Mouse (Mus musculus) liver, embryonic 15.5 days (tissue): ENCODE results near the gene Gripap1. TPM values are rescaled to one million over a fixed set of nuclear protein-coding genes. Genes with fewer than 3 reads are reported as not detected.
"Not testable (repeated sequence)": the region's sequence is repeated elsewhere in the genome, so short reads cannot be mapped to it uniquely, and the experiment has no call there.

Source experiments
- ATAC-seq: fragments of 200-750 bp; cut with Nextera tagmentation; 2 replicates; pipeline ENCODE4 v1.8.0; 2017; ENCODE audit warnings: moderate number of reproducible peaks, mild to moderate bottlenecking, moderate library complexity; ENCODE audit not compliant: insufficient read depth
- H3K27ac ChIP-seq: fragments of 300-500 bp; sonication (generic); replicated peaks from 2 replicates; pipeline ENCODE4 v1.5.1; 2015; ENCODE audit warnings: mild to moderate bottlenecking, inconsistent platforms
- H3K27me3 ChIP-seq: fragments of 300-500 bp; sonication (generic); 2 replicates; pipeline ENCODE4 v1.6.1; 2015; ENCODE audit warnings: mild to moderate bottlenecking, inconsistent platforms
- H3K36me3 ChIP-seq: fragments of 300-500 bp; sonication (generic); replicated peaks from 2 replicates; pipeline ENCODE4 v1.6.1; 2015; ENCODE audit warnings: moderate library complexity, mild to moderate bottlenecking, inconsistent platforms
- H3K4me1 ChIP-seq: fragments of 300-500 bp; sonication (generic); replicated peaks from 2 replicates; pipeline ENCODE4 v1.6.1; 2015; ENCODE audit warnings: inconsistent platforms
- H3K4me2 ChIP-seq: fragments of 300-500 bp; sonication (generic); 2 replicates; pipeline ENCODE4 v1.6.1; 2015; ENCODE audit warnings: moderate library complexity, mild to moderate bottlenecking, inconsistent platforms
- H3K4me3 ChIP-seq: fragments of 300-500 bp; sonication (generic); replicated peaks from 2 replicates; pipeline ENCODE4 v1.5.1; 2015; ENCODE audit warnings: mild to moderate bottlenecking, inconsistent platforms
- H3K9ac ChIP-seq: fragments of 300-500 bp; sonication (generic); 2 replicates; pipeline ENCODE4 v1.6.1; 2015; ENCODE audit warnings: moderate library complexity, mild to moderate bottlenecking, inconsistent platforms
- H3K9me3 ChIP-seq: fragments of 300-500 bp; sonication (generic); replicated peaks from 2 replicates; pipeline ENCODE4 v1.6.1; 2016; ENCODE audit warnings: inconsistent platforms
- WGBS: fragments of 180-500 bp; shearing (Covaris S2); methylation state at CpG from one replicate; pipeline ENCODE4 v1.1.7; 2015; ENCODE audit warnings: mixed read lengths; ENCODE audit not compliant: insufficient replicate concordance; 5-methylcytosine and 5-hydroxymethylcytosine counted together
- polyA plus RNA-seq: library from polyadenylated mRNA; unstranded; fragments of >200 nt; fragmentation: Nextera tagmentation; extraction: Ambion mirVana; gene quantifications from 2 replicates; pipeline ENCODE4 v1.2.1, GENCODE M21; 2015

Gene Gripap1
- 25.5 and 27.4 TPM in 2 replicates for polyA plus RNA-seq

DNA sequence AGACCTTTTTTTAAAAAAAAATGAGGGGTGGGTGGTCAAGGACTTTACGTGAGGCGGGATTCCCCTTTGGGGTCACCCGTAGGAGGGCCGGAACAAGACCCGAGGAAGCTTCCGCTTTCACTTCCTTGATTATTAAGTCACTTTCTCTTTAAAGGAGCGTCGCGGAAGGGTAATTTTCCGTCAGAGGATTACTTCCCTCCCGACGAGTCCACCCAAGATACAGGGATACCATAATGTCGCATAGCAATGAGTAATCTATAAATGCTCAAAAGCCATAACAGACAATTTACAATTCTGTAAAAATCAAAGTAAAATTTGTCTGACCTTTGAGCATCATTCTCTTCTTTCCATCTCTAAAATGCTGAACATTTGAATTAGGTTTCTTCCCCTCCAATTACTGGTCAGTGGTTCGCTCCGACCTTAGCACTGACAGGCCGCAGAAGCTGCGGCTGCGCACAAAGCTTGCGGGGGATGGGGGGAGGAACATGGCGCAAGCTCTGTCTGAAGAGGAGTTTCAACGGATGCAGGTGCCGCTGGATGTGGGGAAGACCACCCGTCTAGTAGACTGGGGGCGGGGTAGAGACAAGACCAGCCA, at the start of gene Gripap1:
Gene Gripap1 (plus strand): TSS at position 224 of the 595 bp plus-strand sequence.
- Histone ChIP-seq H3K9me3 (no peaks in the 10 kb centered on the region), H3K4me3 (peak within 1 kb of the TSS; percentile 66), H3K4me1 (peaks cover 11% of the 10 kb centered on the region; the same call in 1 of the 2 replicates), H3K27ac (peak within 1 kb of the TSS; percentile 77), H3K4me2 (peak within 1 kb of the TSS; percentile 64), H3K27me3 (no peaks in the 10 kb centered on the region), H3K9ac (peak within 1 kb of the TSS; percentile 62), H3K36me3 (peaks cover 12% of the 10 kb centered on the region)
- ATAC-seq = peak; percentile 88
- WGBS = 13% methylated on average over 24 of the region's 24 CpGs

DNA sequence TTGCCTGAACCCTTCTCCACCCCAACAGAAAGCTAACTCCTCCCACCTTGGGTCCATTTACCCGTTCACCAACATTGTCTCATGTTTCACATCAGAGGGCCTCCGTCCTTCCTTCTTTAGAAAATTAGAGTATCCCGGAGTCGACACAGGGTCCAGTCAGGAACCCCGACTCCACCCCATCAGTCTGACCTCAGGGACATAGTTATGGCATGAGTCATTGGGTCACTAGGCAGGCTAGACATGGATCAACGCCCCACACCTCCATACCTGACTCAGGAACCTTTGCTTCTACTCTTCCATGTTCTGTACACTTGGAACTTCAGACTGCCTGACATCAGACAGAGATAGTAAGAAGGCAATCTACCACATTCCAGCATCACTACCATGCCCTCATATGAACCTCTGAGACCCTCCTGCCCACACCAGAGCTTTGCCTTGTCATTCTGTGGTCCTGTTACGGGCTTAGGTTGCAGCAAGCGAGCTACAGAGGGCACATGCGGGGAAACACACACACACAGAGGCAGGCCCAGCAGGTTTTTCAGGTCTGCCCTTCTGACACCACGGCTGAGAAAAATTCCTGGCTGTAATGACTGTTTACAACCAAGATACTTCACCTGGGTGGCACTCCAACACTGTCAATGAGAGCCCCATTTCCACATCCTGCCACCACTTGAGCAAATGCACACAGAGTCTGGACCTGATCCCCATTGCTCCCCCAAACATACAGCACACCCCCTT, 49.3 kb upstream of the Gripap1 start:
- ATAC-seq = peak; percentile 20; the same call in 1 of the 2 replicates
- H3K4me3 ChIP-seq = no peak overlapping the region

DNA sequence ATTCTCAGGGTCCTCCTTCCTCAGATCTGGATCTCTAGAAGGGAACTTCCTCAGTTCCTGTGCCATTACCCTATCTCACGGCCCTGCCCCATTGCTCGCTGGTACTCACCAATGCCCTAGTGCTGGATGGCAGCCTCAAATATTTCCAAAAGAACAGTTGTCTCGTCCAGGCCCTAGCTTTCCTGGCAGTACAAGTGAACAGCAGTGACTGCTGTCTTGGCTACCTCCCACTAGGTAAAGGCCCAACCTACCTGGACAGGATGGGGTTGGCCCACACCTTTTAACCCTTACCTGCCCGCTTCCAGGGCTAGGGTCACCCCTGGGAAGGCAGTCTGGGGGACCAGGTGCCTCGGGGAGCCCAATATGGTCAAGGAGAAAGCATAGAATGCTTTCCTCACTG, 48.5 kb upstream of the Gripap1 start:
- H3K4me3 ChIP-seq = no peak overlapping the region
- H3K9ac ChIP-seq = no peak overlapping the region
- no peaks in the 10 kb centered on the region for H3K9me3 ChIP-seq
- 37% methylated on average over 5 of the region's 5 CpGs for WGBS
- H3K27me3 ChIP-seq = no peaks in the 10 kb centered on the region
- H3K4me1 ChIP-seq = peaks cover 14% of the 10 kb centered on the region
- ATAC-seq = no peak
- H3K4me2 ChIP-seq = peak overlapping the region; percentile 20; the same call in 1 of the 2 replicates
- no peaks in the 10 kb centered on the region for H3K36me3 ChIP-seq
- no peak overlapping the region for H3K27ac ChIP-seq

More for the DNA sequence above, 49.3 kb upstream of the Gripap1 start:
- WGBS = 56% methylated on average over 10 of the region's 10 CpGs
- Histone ChIP-seq H3K36me3 (no peaks in the 10 kb centered on the region), H3K9ac (no peak overlapping the region), H3K4me2 (peak overlapping the region; percentile 20), H3K27me3 (no peaks in the 10 kb centered on the region), H3K27ac (no peak overlapping the region; the same call in 1 of the 2 replicates), H3K4me1 (peaks cover 14% of the 10 kb centered on the region), H3K9me3 (no peaks in the 10 kb centered on the region)

DNA sequence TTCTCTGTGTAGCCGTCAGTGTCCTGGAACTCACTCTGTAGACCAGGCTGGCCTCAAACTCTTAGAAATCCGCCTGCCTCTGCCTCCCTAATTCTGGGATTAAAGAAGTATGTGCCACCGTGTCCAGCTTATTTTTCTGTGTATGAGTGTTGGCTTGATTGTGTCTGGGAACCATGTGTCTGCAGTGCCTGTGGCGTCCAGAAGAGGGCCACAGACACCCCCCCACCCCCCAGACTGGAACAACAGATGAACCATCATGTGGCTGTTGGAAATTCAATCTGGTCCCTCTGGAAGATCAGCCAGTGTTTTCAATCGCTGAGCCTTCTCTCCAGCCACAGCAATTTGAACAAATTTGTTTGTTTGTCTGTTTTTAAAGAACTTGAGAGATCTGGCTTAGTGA, 46.1 kb upstream of the Gripap1 start:
- Histone ChIP-seq H3K27ac (no peak overlapping the region), H3K4me1 (peaks cover 14% of the 10 kb centered on the region), H3K9me3 (no peaks in the 10 kb centered on the region), H3K4me2 (no peak overlapping the region), H3K4me3 (no peak overlapping the region), H3K27me3 (no peaks in the 10 kb centered on the region), H3K36me3 (no peaks in the 10 kb centered on the region), H3K9ac (no peak overlapping the region)
- no peak for ATAC-seq
- 46% methylated on average over 5 of the region's 5 CpGs for WGBS

DNA sequence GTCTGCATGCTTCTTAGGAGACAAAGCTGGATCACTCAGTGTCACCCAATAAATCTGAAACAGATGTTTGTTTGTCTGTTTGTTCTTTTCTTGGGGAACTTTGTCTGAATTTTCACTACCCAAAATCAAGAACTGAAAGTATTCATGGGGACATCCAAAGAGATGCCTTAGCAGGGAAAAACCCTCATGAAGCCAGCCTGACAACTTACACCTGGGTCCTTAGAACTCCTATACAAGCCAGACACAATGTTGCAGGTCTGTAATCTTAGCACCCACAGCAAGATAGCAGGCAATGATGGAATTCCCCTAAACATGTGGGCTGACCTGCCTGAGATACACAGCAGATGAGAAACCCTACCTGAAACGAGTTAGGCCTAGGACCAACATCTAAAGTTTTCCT, 44.6 kb upstream of the Gripap1 start:
- H3K4me2 ChIP-seq = no peak overlapping the region
- no peaks in the 10 kb centered on the region for H3K9me3 ChIP-seq
- no peak overlapping the region for H3K27ac ChIP-seq
- H3K4me1 ChIP-seq = peaks cover 14% of the 10 kb centered on the region
- no peaks in the 10 kb centered on the region for H3K27me3 ChIP-seq
- H3K4me3 ChIP-seq = no peak overlapping the region
- H3K36me3 ChIP-seq = no peaks in the 10 kb centered on the region
- WGBS = 48% methylated on average over 1 of the region's 1 CpGs
- no peak overlapping the region for H3K9ac ChIP-seq
- ATAC-seq = no peak

DNA sequence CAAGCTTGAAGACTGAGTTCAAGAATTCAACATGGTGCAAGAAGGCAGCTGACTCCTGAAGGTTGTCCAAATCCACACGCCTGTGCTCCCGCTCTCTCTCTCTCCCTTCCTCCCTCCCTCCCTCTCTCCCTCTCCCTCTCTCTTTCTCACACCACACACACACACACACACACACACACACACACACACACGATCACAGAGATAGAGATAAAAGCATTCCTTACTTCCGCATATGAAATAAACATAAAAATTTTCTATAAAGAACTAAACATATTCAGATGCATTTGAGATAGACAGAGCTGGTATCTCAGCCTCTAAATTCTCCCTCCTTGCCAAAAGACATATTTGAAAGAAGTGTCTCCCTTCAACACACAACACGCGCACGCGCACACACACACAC, 44.1 kb upstream of the Gripap1 start:
- 82% methylated on average over 8 of the region's 8 CpGs for WGBS
- peaks cover 10% of the 10 kb centered on the region for H3K4me1 ChIP-seq
- no peak overlapping the region for H3K4me2 ChIP-seq
- no peak overlapping the region for H3K9ac ChIP-seq
- H3K36me3 ChIP-seq = no peaks in the 10 kb centered on the region
- no peak overlapping the region for H3K4me3 ChIP-seq
- no peak for ATAC-seq
- 0 out of 2 replicates have a peak, but pooled peaks cover 1% of the 10 kb centered on the region for H3K27me3 ChIP-seq
- H3K9me3 ChIP-seq = no peaks in the 10 kb centered on the region
- H3K27ac ChIP-seq = no peak overlapping the region

DNA sequence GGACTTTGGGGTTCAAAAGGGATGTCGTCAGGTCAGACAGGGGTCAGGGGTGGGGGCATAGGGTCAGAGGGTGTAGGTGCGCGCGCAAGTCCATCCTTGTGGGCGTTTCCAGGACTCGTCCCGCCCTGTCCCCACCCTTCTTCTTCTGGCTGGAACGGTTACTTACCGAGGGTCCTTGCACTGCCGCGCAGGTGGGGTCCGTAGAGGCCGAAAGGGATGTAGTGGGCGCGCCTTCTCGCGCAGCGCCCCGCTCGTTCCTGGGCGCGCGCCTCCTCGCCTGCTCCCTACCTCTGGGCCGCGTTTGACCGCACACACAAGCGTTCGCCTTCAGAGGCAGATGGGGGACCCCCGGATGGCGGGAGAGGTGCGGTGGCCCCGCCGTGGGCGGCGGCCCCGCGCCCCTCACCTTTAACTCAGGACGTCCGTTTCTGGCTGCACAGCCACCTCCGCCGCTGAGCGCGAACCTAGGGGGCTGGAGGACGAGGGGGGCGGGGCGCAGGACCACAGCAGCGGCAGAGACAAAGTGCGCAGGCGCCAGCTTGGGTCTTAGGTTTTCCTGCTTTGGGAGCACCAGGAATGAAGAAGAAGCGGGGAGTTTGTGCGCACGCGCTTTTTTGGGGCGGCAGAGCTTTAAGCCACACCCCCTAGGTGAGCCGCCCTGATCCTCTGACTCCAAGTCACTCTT, 39.0 kb upstream of the Gripap1 start, which contains the start of gene Ccdc120:
Gene Ccdc120 (minus strand): TSS at position 474 of the 685 bp plus-strand sequence.
- H3K27ac ChIP-seq = no peak within 1 kb of the TSS
- H3K36me3 ChIP-seq = no peaks in the 10 kb centered on the region
- 0 out of 2 replicates have a peak within 1 kb of the TSS, but pooled peaks have one; percentile 43 for H3K9ac ChIP-seq
- no peak for ATAC-seq
- peak within 1 kb of the TSS; percentile 59 for H3K4me3 ChIP-seq
- peak within 1 kb of the TSS; percentile 79 for H3K4me2 ChIP-seq
- no peaks in the 10 kb centered on the region for H3K9me3 ChIP-seq
- 0 out of 2 replicates have a peak, but pooled peaks cover 5% of the 10 kb centered on the region for H3K27me3 ChIP-seq
- H3K4me1 ChIP-seq = no peaks in the 10 kb centered on the region; the same call in 1 of the 2 replicates
- 4% methylated on average over 46 of the region's 56 CpGs for WGBS

DNA sequence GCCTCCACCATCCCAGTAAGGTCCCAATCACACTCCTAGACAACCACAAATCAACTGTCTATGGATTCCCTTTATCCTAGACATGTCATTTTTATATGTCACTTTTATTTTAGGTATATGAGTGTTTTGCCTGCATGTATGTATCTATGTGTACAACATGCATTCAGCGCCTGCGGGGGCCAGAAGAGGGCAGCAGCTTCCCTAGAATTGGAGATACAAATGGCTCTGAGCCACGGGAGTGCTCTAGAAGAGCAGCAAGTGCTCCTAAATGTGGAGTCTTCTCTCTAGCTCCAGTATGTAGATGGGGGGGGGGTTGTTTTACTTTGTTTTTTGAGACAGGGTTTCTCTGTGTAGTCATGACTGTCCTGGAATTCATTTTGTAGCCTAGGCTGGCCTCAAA, 35.9 kb upstream of the Gripap1 start:
- H3K36me3 ChIP-seq, H3K4me1 ChIP-seq, H3K4me2 ChIP-seq, H3K27ac ChIP-seq, H3K9me3 ChIP-seq, ATAC-seq, H3K4me3 ChIP-seq, H3K27me3 ChIP-seq, H3K9ac ChIP-seq: not testable (repeated sequence)
- WGBS = 19% methylated on average over 3 of the region's 3 CpGs

DNA sequence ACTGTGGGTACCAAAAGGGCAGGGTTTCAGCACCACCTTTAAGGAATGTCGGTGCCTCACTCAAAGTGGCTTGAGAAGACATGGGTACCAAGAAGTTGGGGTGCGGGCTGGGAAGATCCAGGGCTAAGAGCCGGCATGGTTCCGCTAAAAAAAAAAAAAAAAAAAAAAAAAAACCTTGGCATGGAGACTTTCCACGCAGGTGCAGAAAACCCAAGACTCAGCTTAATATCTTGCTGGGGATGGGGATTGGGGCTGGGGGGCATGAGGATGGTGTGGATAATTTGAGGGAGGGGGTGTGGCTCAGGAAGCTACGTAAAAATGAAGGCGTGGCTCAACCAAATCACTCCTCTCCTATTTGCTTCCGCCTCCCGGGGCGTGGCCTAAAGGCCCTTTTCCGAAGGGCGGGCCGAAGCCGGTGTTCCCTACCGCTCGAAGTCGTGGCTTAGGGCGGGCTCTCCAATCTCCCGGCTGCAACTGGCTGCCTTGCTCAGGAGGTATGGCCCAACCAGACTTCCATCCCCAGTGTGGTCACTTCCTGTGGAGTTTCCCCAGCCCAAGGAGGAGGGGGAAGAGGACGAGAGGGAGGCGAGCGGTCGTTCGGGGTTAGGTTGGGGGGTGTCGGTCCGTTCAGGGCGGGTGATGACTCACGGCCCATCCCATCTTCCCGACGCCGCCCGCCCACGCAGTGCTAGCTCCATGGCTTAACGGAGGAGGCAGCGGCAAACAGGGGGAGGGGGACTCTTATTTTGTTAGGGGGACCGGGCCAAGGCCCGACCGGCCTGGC, 27.2 kb upstream of the Gripap1 start, which contains the start of gene Tfe3:
Gene Tfe3 (plus strand): TSS at position 424 of the 784 bp plus-strand sequence.
- WGBS = 13% methylated on average over 38 of the region's 38 CpGs
- no peaks in the 10 kb centered on the region for H3K9me3 ChIP-seq
- peak; percentile 92 for ATAC-seq

DNA sequence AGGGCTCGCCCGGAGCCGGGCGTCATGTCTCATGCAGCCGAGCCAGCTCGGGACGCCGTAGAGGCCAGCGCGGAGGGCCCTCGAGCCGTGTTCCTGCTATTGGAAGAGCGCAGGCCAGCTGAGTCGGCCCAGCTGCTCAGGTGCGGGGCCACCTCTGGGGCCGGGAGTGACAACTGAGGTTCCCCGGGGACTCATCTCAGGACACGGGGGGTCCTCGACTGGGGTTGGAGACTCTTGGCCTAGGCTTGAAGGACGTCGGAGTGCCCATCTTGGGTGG, 26.7 kb upstream of the Gripap1 start:
- peak overlapping the region; percentile 72 for H3K4me3 ChIP-seq
- H3K27ac ChIP-seq = peak overlapping the region; percentile 80
- ATAC-seq = peak; percentile 50
- no peaks in the 10 kb centered on the region for H3K27me3 ChIP-seq
- H3K9ac ChIP-seq = peak overlapping the region; percentile 67
- no peaks in the 10 kb centered on the region for H3K9me3 ChIP-seq
- WGBS = 22% methylated on average over 21 of the region's 21 CpGs
- H3K4me2 ChIP-seq = peak overlapping the region; percentile 81
- peaks cover 41% of the 10 kb centered on the region for H3K4me1 ChIP-seq
- peaks cover 14% of the 10 kb centered on the region; the same call in 1 of the 2 replicates for H3K36me3 ChIP-seq

More for the DNA sequence above, 27.2 kb upstream of the Gripap1 start, which contains the start of gene Tfe3:
- H3K27me3 ChIP-seq = no peaks in the 10 kb centered on the region
- H3K4me1 ChIP-seq = peaks cover 41% of the 10 kb centered on the region
- H3K4me3 ChIP-seq = peak within 1 kb of the TSS; percentile 72
- H3K36me3 ChIP-seq = peaks cover 8% of the 10 kb centered on the region; the same call in 1 of the 2 replicates
- peak within 1 kb of the TSS; percentile 80 for H3K27ac ChIP-seq
- peak within 1 kb of the TSS; percentile 67 for H3K9ac ChIP-seq
- peak within 1 kb of the TSS; percentile 81 for H3K4me2 ChIP-seq
